Mouse (Mus musculus) small intestine, adult 2 months (tissue): Measurements from ENCODE around the gene Sdccag8.

Experiments used
- CTCF ChIP-seq: fragments of 200-500 bp; IDR thresholded peaks from 2 replicates; pipeline ENCODE4 v1.5.1; 2012; ENCODE audit warnings: low read depth, mild to moderate bottlenecking, control low read depth, inconsistent platforms, low read length, moderate library complexity, mixed read lengths; ENCODE audit not compliant: insufficient replicate concordance, insufficient read length; ENCODE audit errors: extremely low read depth
- POLR2A ChIP-seq: fragments of 200-500 bp; IDR thresholded peaks from 2 replicates; pipeline ENCODE4 v1.6.1; 2012; ENCODE audit warnings: low read depth, mild to moderate bottlenecking, control low read depth, inconsistent platforms, low read length, moderate library complexity

DNA sequence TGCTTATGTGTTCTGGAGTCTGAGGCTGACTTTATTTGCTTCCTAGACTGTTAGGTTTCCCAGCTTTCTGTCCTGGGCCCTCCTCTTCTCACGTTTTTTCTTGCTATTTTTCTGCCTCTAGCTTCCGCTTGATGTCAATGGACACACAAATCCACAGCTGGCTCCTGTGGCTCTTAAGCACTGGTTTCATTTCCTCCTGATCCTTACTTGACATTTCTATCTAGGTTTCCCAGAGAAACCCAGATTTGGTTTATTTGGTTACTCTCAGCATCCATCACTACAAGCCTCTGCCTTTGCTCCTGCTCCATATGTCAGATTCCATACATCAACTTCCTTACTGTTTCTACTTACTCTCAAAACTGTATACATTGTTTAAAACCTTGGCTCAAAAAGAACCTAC, 232.5 kb downstream of the Sdccag8 start:
- TF ChIP-seq POLR2A (no peak), CTCF (no peak)
